Mouse (Mus musculus) right cerebral cortex, adult 2 months (tissue): ENCODE measurements around the gene Btbd35f17.
"Not testable (repeated sequence)": the region's sequence is repeated elsewhere in the genome, so short reads cannot be mapped to it uniquely, and the experiment has no call there.

ENCODE experiments used
- DNase-seq, 2 experiments: peaks; one replicate each; pipeline ENCODE4 v3.0.0; 2021 to 2022; ENCODE audit warnings: low spot score in 2 of 2

The Btbd35f17 gene

GRCm38 (mm10) chrX:4370336-4370735 lies at the start of gene Btbd35f17:
Gene Btbd35f17, plus strand, starts transcription at chrX:4370636.
- DNase-seq = not testable (repeated sequence)
